Mouse (Mus musculus): ENCODE data around the gene Lcp1. TPM values are rescaled to one million over a fixed set of nuclear protein-coding genes. Genes with fewer than 3 reads are reported as not detected.
A peak's percentile ranks its signal among the peaks of the same experiment; 100 is the strongest.

The Lcp1 gene
- polyA plus RNA-seq, 1 experiment: 72.9 TPM

GRCm38 (mm10) chr14:75179255-75179963 lies 48.5 kb downstream of the Lcp1 start:
- peak overlapping the region; percentile 98 for H3K27ac ChIP-seq (ENCODE audit: insufficient read depth, low read length)
- no peak for TF ChIP-seq CTCF (IDR thresholded peaks at IDR 0.05; ENCODE audit: extremely low read depth, insufficient read depth, insufficient read length, insufficient replicate concordance)
- peak; percentile 3; the same call in 1 of the 2 replicates for TF ChIP-seq POLR2A (IDR thresholded peaks at IDR 0.05; ENCODE audit: low read depth, low read length)
- H3K36me3 ChIP-seq (ENCODE audit: control insufficient read depth, insufficient read depth, low read length): 0 out of 2 replicates have a peak, but pooled peaks cover 3% of the 10 kb centered on the region
- DNase-seq (ENCODE audit: low read depth in 1 of 2, low spot score in 2 of 2): peak; percentile 81 to 88
- WGBS: 3% methylated on average over 20 of the region's 20 CpGs
- H3K27me3 ChIP-seq (ENCODE audit: control insufficient read depth, insufficient read depth, low read length): no peaks in the 10 kb centered on the region
- H3K4me3 ChIP-seq (ENCODE audit: extremely low read depth, insufficient read depth, insufficient read length): peak overlapping the region; percentile 67
- peaks cover 40% of the 10 kb centered on the region for H3K4me1 ChIP-seq (ENCODE audit: control insufficient read depth, insufficient read depth, insufficient read length)

GRCm38 (mm10) chr14:75180551-75180978 lies 49.7 kb downstream of the Lcp1 start:
- DNase-seq (ENCODE audit: low read depth in 1 of 2, low spot score in 2 of 2): no peak

GRCm38 (mm10) chr14:75181062-75181935 lies 50.4 kb downstream of the Lcp1 start:
- H3K4me1 ChIP-seq (ENCODE audit: control insufficient read depth, insufficient read depth, insufficient read length): peaks cover 41% of the 10 kb centered on the region
- peak overlapping the region; percentile 85 for H3K27ac ChIP-seq (ENCODE audit: insufficient read depth, low read length)
- TF ChIP-seq POLR2A (IDR thresholded peaks at IDR 0.05; ENCODE audit: low read depth, low read length): no peak
- TF ChIP-seq CTCF (IDR thresholded peaks at IDR 0.05; ENCODE audit: extremely low read depth, insufficient read depth, insufficient read length, insufficient replicate concordance): no peak
- DNase-seq (ENCODE audit: low read depth in 1 of 2, low spot score in 2 of 2): peak; percentile 36 to 53
- H3K27me3 ChIP-seq (ENCODE audit: control insufficient read depth, insufficient read depth, low read length): no peaks in the 10 kb centered on the region
- 20% methylated on average over 9 of the region's 9 CpGs for WGBS
- H3K4me3 ChIP-seq (ENCODE audit: extremely low read depth, insufficient read depth, insufficient read length): no peak overlapping the region; the same call in 1 of the 2 replicates
- 0 out of 2 replicates have a peak, but pooled peaks cover 3% of the 10 kb centered on the region for H3K36me3 ChIP-seq (ENCODE audit: control insufficient read depth, insufficient read depth, low read length)

More at GRCm38 (mm10) chr14:75180551-75180978, 49.7 kb downstream of the Lcp1 start:
- Histone ChIP-seq H3K27me3 (ENCODE audit: control insufficient read depth, insufficient read depth, low read length) (no peaks in the 10 kb centered on the region), H3K4me3 (ENCODE audit: extremely low read depth, insufficient read depth, insufficient read length) (peak overlapping the region; percentile 43; the same call in 1 of the 2 replicates), H3K27ac (ENCODE audit: insufficient read depth, low read length) (peak overlapping the region; percentile 85), H3K4me1 (ENCODE audit: control insufficient read depth, insufficient read depth, insufficient read length) (peaks cover 40% of the 10 kb centered on the region), H3K36me3 (ENCODE audit: control insufficient read depth, insufficient read depth, low read length) (0 out of 2 replicates have a peak, but pooled peaks cover 3% of the 10 kb centered on the region)
- WGBS: 16% methylated on average over 8 of the region's 8 CpGs
- TF ChIP-seq POLR2A (IDR thresholded peaks at IDR 0.05; ENCODE audit: low read depth, low read length) (no peak), CTCF (IDR thresholded peaks at IDR 0.05; ENCODE audit: extremely low read depth, insufficient read depth, insufficient read length, insufficient replicate concordance) (no peak)

GRCm38 (mm10) chr14:75182378-75182777 lies 51.5 kb downstream of the Lcp1 start:
- H3K27me3 ChIP-seq (ENCODE audit: control insufficient read depth, insufficient read depth, low read length): no peaks in the 10 kb centered on the region
- H3K27ac ChIP-seq (ENCODE audit: insufficient read depth, low read length): peak overlapping the region; percentile 73
- TF ChIP-seq POLR2A (IDR thresholded peaks at IDR 0.05; ENCODE audit: low read depth, low read length) (no peak), CTCF (IDR thresholded peaks at IDR 0.05; ENCODE audit: extremely low read depth, insufficient read depth, insufficient read length, insufficient replicate concordance) (no peak)
- peaks cover 3% of the 10 kb centered on the region; the same call in 1 of the 2 replicates for H3K36me3 ChIP-seq (ENCODE audit: control insufficient read depth, insufficient read depth, low read length)
- DNase-seq (ENCODE audit: low read depth in 1 of 2, low spot score in 2 of 2): no peak
- WGBS: 8% methylated on average over 4 of the region's 4 CpGs
- peaks cover 45% of the 10 kb centered on the region for H3K4me1 ChIP-seq (ENCODE audit: control insufficient read depth, insufficient read depth, insufficient read length)
- peak overlapping the region; percentile 4; the same call in 1 of the 2 replicates for H3K4me3 ChIP-seq (ENCODE audit: extremely low read depth, insufficient read depth, insufficient read length)

GRCm38 (mm10) chr14:75182831-75183230 lies 51.9 kb downstream of the Lcp1 start:
- TF ChIP-seq POLR2A (IDR thresholded peaks at IDR 0.05; ENCODE audit: low read depth, low read length): no peak
- H3K36me3 ChIP-seq (ENCODE audit: control insufficient read depth, insufficient read depth, low read length): peaks cover 3% of the 10 kb centered on the region; the same call in 1 of the 2 replicates
- H3K27me3 ChIP-seq (ENCODE audit: control insufficient read depth, insufficient read depth, low read length): no peaks in the 10 kb centered on the region
- DNase-seq (ENCODE audit: low read depth in 1 of 2, low spot score in 2 of 2): no peak
- WGBS: 37% methylated on average over 5 of the region's 5 CpGs
- peak overlapping the region; percentile 4; the same call in 1 of the 2 replicates for H3K4me3 ChIP-seq (ENCODE audit: extremely low read depth, insufficient read depth, insufficient read length)
- H3K4me1 ChIP-seq (ENCODE audit: control insufficient read depth, insufficient read depth, insufficient read length): peaks cover 48% of the 10 kb centered on the region
- peak overlapping the region; percentile 73 for H3K27ac ChIP-seq (ENCODE audit: insufficient read depth, low read length)

- 74% methylated on average over 4 of the region's 4 CpGs for WGBS
- Histone ChIP-seq H3K4me3 (ENCODE audit: extremely low read depth, insufficient read depth, insufficient read length) (no peak overlapping the region), H3K27ac (ENCODE audit: insufficient read depth, low read length) (peak overlapping the region; percentile 40; the same call in 1 of the 2 replicates), H3K27me3 (ENCODE audit: control insufficient read depth, insufficient read depth, low read length) (no peaks in the 10 kb centered on the region), H3K36me3 (ENCODE audit: control insufficient read depth, insufficient read depth, low read length) (peaks cover 5% of the 10 kb centered on the region), H3K4me1 (ENCODE audit: control insufficient read depth, insufficient read depth, insufficient read length) (peaks cover 55% of the 10 kb centered on the region)
- DNase-seq (ENCODE audit: low read depth in 1 of 2, low spot score in 2 of 2): no peak
- no peak for TF ChIP-seq POLR2A (IDR thresholded peaks at IDR 0.05; ENCODE audit: low read depth, low read length)
These were observed 53.3 kb downstream of the Lcp1 start for GRCm38 (mm10) chr14:75184069-75184790.
